7 mouse cellular contexts compared by ENCODE assay signal in genomic region chr7:27472596-27472995, GRCm38 (mm10). TPM values are rescaled to one million over a fixed set of nuclear protein-coding genes. Genes with fewer than 3 reads are reported as not detected.
DNase-seq lines count a peak whose midpoint lies in the region; ATAC-seq lines count a peak whose summit lies in the region.

No protein-coding gene starts in this region.

- WGBS in embryonic facial prominence, embryonic 12.5 days: 41% methylated on average over 7 of the region's 7 CpGs
- WGBS in intestine, embryonic 15.5 days: 24% methylated on average over 7 of the region's 7 CpGs
- WGBS in midbrain, embryonic 14.5 days: 43% methylated on average over 7 of the region's 7 CpGs

- H3K9me3 ChIP-seq in embryonic facial prominence, embryonic 12.5 days: no peaks in the 10 kb centered on the region
- no peaks in the 10 kb centered on the region for H3K9me3 ChIP-seq in intestine, embryonic 15.5 days
- H3K9me3 ChIP-seq in midbrain, embryonic 14.5 days (ENCODE audit: control insufficient read depth, low read length): no peaks in the 10 kb centered on the region

- DNase-seq in spleen, adult 12 weeks (ENCODE audit: low spot score): peak; percentile 35
- no peak for DNase-seq in spleen, postnatal 14 days (ENCODE audit: low spot score in 2 of 2)
- DNase-seq in midbrain, embryonic 14.5 days: no peak
- DNase-seq in testis, postnatal 14 days (ENCODE audit: low spot score): no peak
- DNase-seq in left cerebral cortex, adult 9 months (ENCODE audit: low spot score in 2 of 2): no peak

- H3K36me3 ChIP-seq in embryonic facial prominence, embryonic 12.5 days: peaks cover 14% of the 10 kb centered on the region
- peaks cover 7% of the 10 kb centered on the region for H3K36me3 ChIP-seq in intestine, embryonic 15.5 days
- H3K36me3 ChIP-seq in midbrain, embryonic 14.5 days (ENCODE audit: control insufficient read depth, insufficient read depth, low read length): peaks cover 7% of the 10 kb centered on the region; the same call in 1 of the 2 replicates

- H3K4me3 ChIP-seq in embryonic facial prominence, embryonic 12.5 days: peak overlapping the region; percentile 55
- peak overlapping the region; percentile 77 for H3K4me3 ChIP-seq in intestine, embryonic 15.5 days (replicated peaks)
- peak overlapping the region; percentile 57 for H3K4me3 ChIP-seq in midbrain, embryonic 14.5 days (replicated peaks; ENCODE audit: low read depth, low read length)

- no peaks in the 10 kb centered on the region for H3K27me3 ChIP-seq in embryonic facial prominence, embryonic 12.5 days
- H3K27me3 ChIP-seq in intestine, embryonic 15.5 days (replicated peaks): no peaks in the 10 kb centered on the region
- H3K27me3 ChIP-seq in midbrain, embryonic 14.5 days (ENCODE audit: control insufficient read depth, insufficient read depth, low read length): no peaks in the 10 kb centered on the region

- H3K4me1 ChIP-seq in embryonic facial prominence, embryonic 12.5 days: 0 out of 2 replicates have a peak, but pooled peaks cover 9% of the 10 kb centered on the region
- H3K4me1 ChIP-seq in intestine, embryonic 15.5 days (replicated peaks): peaks cover 9% of the 10 kb centered on the region; the same call in 1 of the 2 replicates
- peaks cover 3% of the 10 kb centered on the region; the same call in 1 of the 2 replicates for H3K4me1 ChIP-seq in midbrain, embryonic 14.5 days (ENCODE audit: control insufficient read depth, insufficient read depth, low read length)

- peak overlapping the region; percentile 76 for H3K27ac ChIP-seq in embryonic facial prominence, embryonic 12.5 days
- peak overlapping the region; percentile 92 for H3K27ac ChIP-seq in intestine, embryonic 15.5 days
- peak overlapping the region; percentile 32; the same call in 1 of the 2 replicates for H3K27ac ChIP-seq in midbrain, embryonic 14.5 days (replicated peaks; ENCODE audit: low read depth, low read length)

- ATAC-seq in embryonic facial prominence, embryonic 12.5 days (ENCODE audit: insufficient number of reproducible peaks, insufficient read depth, low FRiP score, low TSS enrichment): no peak
- ATAC-seq in intestine, embryonic 15.5 days: no peak
- no peak for ATAC-seq in midbrain, embryonic 14.5 days (ENCODE audit: low FRiP score, low TSS enrichment)

- H3K4me2 ChIP-seq in embryonic facial prominence, embryonic 12.5 days (replicated peaks): peak overlapping the region; percentile 57
- peak overlapping the region; percentile 58 for H3K4me2 ChIP-seq in intestine, embryonic 15.5 days (replicated peaks)
- H3K4me2 ChIP-seq in midbrain, embryonic 14.5 days (ENCODE audit: low read length): peak overlapping the region; percentile 89

- 0 out of 2 replicates have a peak overlapping the region, but pooled peaks have one; percentile 24 for H3K9ac ChIP-seq in embryonic facial prominence, embryonic 12.5 days
- no peak overlapping the region for H3K9ac ChIP-seq in intestine, embryonic 15.5 days
- no peak overlapping the region for H3K9ac ChIP-seq in midbrain, embryonic 14.5 days (replicated peaks; ENCODE audit: low read length)

RNA-seq across cellular contexts. Expression of gene Sertad3, which starts 1.0 kb away (rescaled TPM):
- 29.9 and 33.1 TPM in 2 replicates for polyA plus RNA-seq in embryonic facial prominence, embryonic 12.5 days (2016; fragmentation: Nextera tagmentation; extraction: Ambion mirVana)
- 25.7 and 27.0 TPM in 2 replicates for polyA plus RNA-seq in intestine, embryonic 15.5 days (2015; fragmentation: Nextera tagmentation; extraction: Ambion mirVana)
- polyA plus RNA-seq in midbrain, embryonic 14.5 days (2014; fragmentation: Nextera tagmentation; extraction: Ambion mirVana): 6.6 and 9.8 TPM in 2 replicates

RNA-seq across cellular contexts. Expression of gene Sertad1, which starts 14.1 kb away (rescaled TPM):
- polyA plus RNA-seq in embryonic facial prominence, embryonic 12.5 days (2016; fragmentation: Nextera tagmentation; extraction: Ambion mirVana): 31.1 and 32.0 TPM in 2 replicates
- polyA plus RNA-seq in intestine, embryonic 15.5 days (2015; fragmentation: Nextera tagmentation; extraction: Ambion mirVana): 36.0 and 39.0 TPM in 2 replicates
- polyA plus RNA-seq in midbrain, embryonic 14.5 days (2014; fragmentation: Nextera tagmentation; extraction: Ambion mirVana): 6.0 and 7.5 TPM in 2 replicates

RNA-seq across cellular contexts. Expression of gene Blvrb, which starts 24.8 kb away (rescaled TPM):
- 34.5 and 36.8 TPM in 2 replicates for polyA plus RNA-seq in embryonic facial prominence, embryonic 12.5 days (2016; fragmentation: Nextera tagmentation; extraction: Ambion mirVana)
- polyA plus RNA-seq in intestine, embryonic 15.5 days (2015; fragmentation: Nextera tagmentation; extraction: Ambion mirVana): 60.4 and 77.5 TPM in 2 replicates
- polyA plus RNA-seq in midbrain, embryonic 14.5 days (2014; fragmentation: Nextera tagmentation; extraction: Ambion mirVana): 8.9 and 17.3 TPM in 2 replicates

RNA-seq across cellular contexts. Expression of gene Sptbn4, which starts 25.1 kb away (rescaled TPM):
- polyA plus RNA-seq in embryonic facial prominence, embryonic 12.5 days (2016; fragmentation: Nextera tagmentation; extraction: Ambion mirVana): 0.27 and 0.51 TPM in 2 replicates
- 0.33 and 0.38 TPM in 2 replicates for polyA plus RNA-seq in intestine, embryonic 15.5 days (2015; fragmentation: Nextera tagmentation; extraction: Ambion mirVana)
- polyA plus RNA-seq in midbrain, embryonic 14.5 days (2014; fragmentation: Nextera tagmentation; extraction: Ambion mirVana): 4.1 and 4.7 TPM in 2 replicates

RNA-seq across cellular contexts. Expression of gene Prx, which starts 26.5 kb away (rescaled TPM):
- polyA plus RNA-seq in embryonic facial prominence, embryonic 12.5 days (2016; fragmentation: Nextera tagmentation; extraction: Ambion mirVana): 5.6 and 6.2 TPM in 2 replicates
- 2.7 and 3.2 TPM in 2 replicates for polyA plus RNA-seq in intestine, embryonic 15.5 days (2015; fragmentation: Nextera tagmentation; extraction: Ambion mirVana)
- polyA plus RNA-seq in midbrain, embryonic 14.5 days (2014; fragmentation: Nextera tagmentation; extraction: Ambion mirVana): 0.77 and 0.97 TPM in 2 replicates

Comparison
In these comparisons a context has a peak if more than half of its experiments do, and no peak if none do; other contexts are left out.
1. H3K27ac ChIP-seq: peak in every context shown above with its lines; median percentile 92 in intestine, embryonic 15.5 days; 76 in embryonic facial prominence, embryonic 12.5 days; 32 in midbrain, embryonic 14.5 days.